Mouse (Mus musculus) hindbrain, embryonic 12.5 days (tissue): ENCODE measurements around the gene Gsx2. TPM values are rescaled to one million over a fixed set of nuclear protein-coding genes. Genes with fewer than 3 reads are reported as not detected.

Experiments used
- ATAC-seq: fragments of 200-750 bp; cut with Nextera tagmentation; 2 replicates; pipeline ENCODE4 v1.8.0; 2017; ENCODE audit warnings: moderate TSS enrichment; ENCODE audit not compliant: low FRiP score
- H3K27ac ChIP-seq: fragments of 300-500 bp; sonication (generic); 2 replicates; pipeline ENCODE4 v1.5.1; 2016; ENCODE audit warnings: mild to moderate bottlenecking
- H3K27me3 ChIP-seq: fragments of 300-500 bp; sonication (generic); 2 replicates; pipeline ENCODE4 v1.6.1; 2016; ENCODE audit warnings: mild to moderate bottlenecking
- H3K36me3 ChIP-seq: fragments of 300-500 bp; sonication (generic); 2 replicates; pipeline ENCODE4 v1.6.1; 2016; ENCODE audit warnings: mild to moderate bottlenecking
- H3K4me1 ChIP-seq: fragments of 300-500 bp; sonication (generic); 2 replicates; pipeline ENCODE4 v1.6.1; 2016
- H3K4me2 ChIP-seq: fragments of 300-500 bp; sonication (generic); replicated peaks from 2 replicates; pipeline ENCODE4 v1.6.1; 2016; ENCODE audit warnings: mild to moderate bottlenecking
- H3K4me3 ChIP-seq: fragments of 300-500 bp; sonication (generic); 2 replicates; pipeline ENCODE4 v1.5.1; 2016; ENCODE audit warnings: mild to moderate bottlenecking
- H3K9ac ChIP-seq: fragments of 300-500 bp; sonication (generic); 2 replicates; pipeline ENCODE4 v1.6.1; 2016; ENCODE audit warnings: mild to moderate bottlenecking, moderate library complexity
- H3K9me3 ChIP-seq: fragments of 300-500 bp; sonication (generic); replicated peaks from 2 replicates; pipeline ENCODE4 v1.6.1; 2016; ENCODE audit warnings: mild to moderate bottlenecking
- WGBS: fragments of 180-500 bp; shearing (Covaris S2); methylation state at CpG from one replicate; pipeline ENCODE4 v1.1.7; 2016; 5-methylcytosine and 5-hydroxymethylcytosine counted together
- polyA plus RNA-seq: library from polyadenylated mRNA; unstranded; fragments of >200 nt; fragmentation: Nextera tagmentation; extraction: Ambion mirVana; gene quantifications from 2 replicates; pipeline ENCODE4 v1.2.1, GENCODE M21; 2016

Gene Gsx2
- polyA plus RNA-seq, 1 experiment from 2014 or later: 6.8 TPM

DNA sequence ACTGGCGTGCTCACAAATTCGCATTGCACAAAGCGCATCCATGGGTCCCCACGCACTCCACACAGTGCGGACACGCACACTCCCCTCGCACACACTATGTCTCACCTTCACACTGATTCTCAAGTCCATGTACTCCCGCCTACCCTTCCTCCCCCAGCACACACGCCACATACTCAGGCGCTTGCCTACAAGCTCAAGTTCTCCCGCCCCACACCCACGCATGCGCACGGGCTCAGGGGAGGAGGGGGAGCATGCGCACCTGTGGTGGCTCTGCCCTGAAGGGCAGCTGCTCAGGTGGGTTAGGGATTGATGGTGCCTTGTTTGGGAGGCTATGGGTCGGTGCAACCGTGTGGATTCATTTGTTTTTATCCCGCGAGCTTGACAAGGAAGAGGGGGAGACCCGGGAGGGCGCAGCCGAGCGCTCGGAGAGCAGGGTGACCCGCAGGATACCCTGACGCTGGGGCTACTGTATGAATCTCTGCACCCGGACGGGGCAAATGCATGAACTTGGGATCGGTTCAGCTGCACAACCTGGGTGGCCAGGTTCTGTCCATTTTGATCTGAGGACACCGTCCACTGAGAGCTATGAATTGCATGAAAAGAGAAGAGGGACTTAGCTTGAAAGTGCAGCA, 8.2 kb upstream of the Gsx2 start:
- peaks cover 80% of the 10 kb centered on the region for H3K27me3 ChIP-seq
- WGBS: 1% methylated on average over 30 of the region's 30 CpGs
- peak; percentile 51 for ATAC-seq

DNA sequence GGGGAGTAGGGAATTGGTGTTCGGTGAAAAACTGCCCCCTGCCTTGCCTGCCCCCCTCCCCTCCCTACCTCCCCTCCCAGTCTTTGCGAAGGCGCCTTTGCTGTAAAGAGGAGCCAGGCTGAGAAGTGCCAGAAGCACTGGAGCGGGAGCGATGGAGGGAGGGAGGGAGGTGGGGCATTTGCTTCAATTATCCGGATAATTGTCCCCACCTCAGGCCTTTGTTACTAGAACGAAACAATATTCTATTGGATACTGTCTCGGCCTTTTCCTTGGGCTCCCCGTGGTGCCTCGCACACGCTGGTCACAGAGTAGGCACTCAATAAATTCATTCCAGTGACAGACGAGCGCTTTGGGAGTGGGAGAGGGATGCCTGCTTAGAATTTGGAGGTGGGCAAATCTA, 5.3 kb upstream of the Gsx2 start:
- H3K4me3 ChIP-seq: no peak overlapping the region
- ATAC-seq: no peak
- H3K4me2 ChIP-seq: peak overlapping the region; percentile 1; the same call in 1 of the 2 replicates

More for the DNA sequence above, 8.2 kb upstream of the Gsx2 start:
- Histone ChIP-seq H3K27ac (no peak overlapping the region), H3K9ac (peak overlapping the region; percentile 37), H3K9me3 (no peaks in the 10 kb centered on the region), H3K4me3 (peak overlapping the region; percentile 41), H3K4me1 (peaks cover 23% of the 10 kb centered on the region), H3K36me3 (no peaks in the 10 kb centered on the region), H3K4me2 (peak overlapping the region; percentile 75)

DNA sequence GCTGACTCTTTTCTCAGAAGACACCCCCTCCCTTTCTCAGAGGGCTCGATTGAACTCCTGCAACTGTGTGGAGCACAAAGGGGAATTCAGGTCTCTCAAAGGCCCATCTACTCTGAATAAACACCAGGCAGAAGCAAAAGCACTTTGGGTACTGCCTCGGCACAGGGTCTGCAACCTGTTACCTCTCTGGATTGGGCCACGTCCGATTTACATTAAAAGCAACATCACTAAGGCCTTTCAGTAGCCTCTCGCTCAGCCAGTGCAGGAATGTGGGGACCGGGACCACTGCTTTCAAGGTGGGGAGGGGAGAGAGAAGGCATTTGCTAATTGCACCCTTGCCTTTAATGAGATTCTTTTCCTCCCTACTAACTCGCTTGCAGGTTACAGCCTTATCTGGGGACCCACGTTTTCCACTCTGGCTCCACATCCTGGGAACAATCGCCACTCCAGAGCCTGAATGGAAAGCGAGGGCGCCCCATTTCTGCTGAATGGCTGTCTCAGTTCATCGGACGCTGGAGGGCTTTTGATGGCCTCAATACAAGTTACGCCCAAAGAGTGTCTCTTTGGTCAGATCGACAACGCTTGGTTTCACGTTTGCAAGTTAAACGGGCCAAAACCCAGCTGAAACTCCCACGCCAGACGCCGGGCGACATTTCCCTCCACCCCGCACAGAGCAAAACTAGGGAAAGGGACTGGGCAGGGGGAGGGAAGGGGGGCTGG, 4.6 kb upstream of the Gsx2 start:
- Histone ChIP-seq H3K4me3 (no peak overlapping the region), H3K27ac (no peak overlapping the region), H3K9me3 (no peaks in the 10 kb centered on the region), H3K9ac (no peak overlapping the region), H3K36me3 (no peaks in the 10 kb centered on the region), H3K27me3 (peaks cover 95% of the 10 kb centered on the region), H3K4me2 (peak overlapping the region; percentile 37), H3K4me1 (peaks cover 31% of the 10 kb centered on the region)
- WGBS: under 1% methylated on average over 23 of the region's 23 CpGs
- ATAC-seq: 0 out of 2 replicates have a peak, but pooled peaks have one; percentile 32

More for the DNA sequence above, 5.3 kb upstream of the Gsx2 start:
- WGBS: 2% methylated on average over 12 of the region's 13 CpGs
- peaks cover 24% of the 10 kb centered on the region for H3K4me1 ChIP-seq
- peaks cover 95% of the 10 kb centered on the region for H3K27me3 ChIP-seq
- no peak overlapping the region for H3K9ac ChIP-seq
- H3K36me3 ChIP-seq: no peaks in the 10 kb centered on the region
- no peak overlapping the region for H3K27ac ChIP-seq
- no peaks in the 10 kb centered on the region for H3K9me3 ChIP-seq

DNA sequence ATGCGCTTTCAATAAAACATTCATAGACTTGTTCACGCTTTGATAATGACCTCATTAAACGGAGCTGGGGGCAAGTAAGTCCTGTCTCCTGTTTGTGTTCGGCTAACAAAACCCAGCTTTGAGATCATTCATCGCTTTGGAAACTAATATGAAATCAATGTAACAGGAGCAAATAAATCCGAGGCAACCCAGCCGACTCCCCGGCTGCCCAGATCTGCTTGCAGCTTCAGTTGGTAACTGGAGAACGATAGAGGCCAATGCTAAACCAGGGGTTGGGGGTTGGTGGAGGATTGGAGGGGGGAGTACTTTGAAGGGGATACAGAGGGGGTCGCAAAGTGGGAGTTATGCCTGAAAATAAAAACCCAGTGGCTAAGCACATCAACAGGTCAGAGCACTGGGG, 3.5 kb upstream of the Gsx2 start:
- whole genome bisulfite sequencing: under 1% methylated on average over 10 of the region's 10 CpGs
- H3K4me1 ChIP-seq: peaks cover 33% of the 10 kb centered on the region
- peaks cover 96% of the 10 kb centered on the region for H3K27me3 ChIP-seq
- H3K9me3 ChIP-seq: no peaks in the 10 kb centered on the region
- H3K4me3 ChIP-seq: no peak overlapping the region
- no peak overlapping the region for H3K9ac ChIP-seq
- no peaks in the 10 kb centered on the region for H3K36me3 ChIP-seq
- no peak overlapping the region for H3K4me2 ChIP-seq
- no peak overlapping the region for H3K27ac ChIP-seq
- ATAC-seq: no peak

DNA sequence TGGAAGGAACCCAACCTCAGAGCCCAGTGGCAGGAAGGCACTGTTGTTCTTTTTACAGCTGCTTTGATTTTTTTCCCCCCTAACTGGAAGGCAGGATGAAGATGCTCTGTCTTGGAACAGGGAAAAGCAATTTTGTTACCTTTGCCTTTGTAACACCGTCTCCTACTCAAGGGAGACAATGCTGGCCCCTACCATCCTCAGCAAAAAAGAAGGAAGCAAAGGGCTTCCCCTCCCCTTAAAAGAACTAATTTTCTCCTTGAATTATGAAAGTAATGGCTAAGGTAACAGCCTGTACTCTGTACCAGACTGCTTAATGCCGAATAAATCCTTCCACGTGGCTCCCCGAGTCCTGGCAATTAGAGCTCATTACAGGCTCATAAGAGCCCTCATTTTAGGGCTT, 2.9 kb upstream of the Gsx2 start:
- no peak for ATAC-seq
- Histone ChIP-seq H3K4me3 (no peak overlapping the region), H3K4me1 (peaks cover 27% of the 10 kb centered on the region), H3K36me3 (no peaks in the 10 kb centered on the region), H3K27me3 (peaks cover 96% of the 10 kb centered on the region), H3K9me3 (no peaks in the 10 kb centered on the region), H3K27ac (no peak overlapping the region), H3K9ac (no peak overlapping the region), H3K4me2 (no peak overlapping the region)
- WGBS: 2% methylated on average over 4 of the region's 4 CpGs

DNA sequence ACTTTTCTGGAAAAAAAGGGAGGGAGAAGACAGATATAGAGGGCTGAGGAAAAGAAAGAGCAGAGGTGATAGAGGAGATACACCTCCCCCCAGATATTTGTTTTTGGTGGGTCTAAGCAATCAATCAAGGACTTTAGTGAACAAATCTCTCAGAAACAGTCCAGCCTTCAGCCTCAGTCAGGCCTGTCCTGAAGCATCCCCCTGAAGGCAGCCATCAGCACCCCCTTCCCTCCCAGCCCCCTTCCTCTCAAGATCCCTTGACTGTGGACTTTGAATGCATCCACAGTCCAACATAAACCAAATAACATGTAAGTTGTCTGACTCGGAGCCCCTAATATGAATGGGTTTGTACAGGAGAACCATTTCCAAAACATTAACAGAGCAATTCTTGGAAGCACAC, 2.2 kb upstream of the Gsx2 start:
- H3K9me3 ChIP-seq: no peaks in the 10 kb centered on the region
- no peak overlapping the region for H3K4me2 ChIP-seq
- no peak overlapping the region for H3K9ac ChIP-seq
- ATAC-seq: no peak
- no peak overlapping the region for H3K4me3 ChIP-seq
- 24% methylated on average over 1 of the region's 1 CpGs for WGBS
- no peak overlapping the region for H3K27ac ChIP-seq
- H3K27me3 ChIP-seq: peaks cover 94% of the 10 kb centered on the region
- peaks cover 25% of the 10 kb centered on the region for H3K4me1 ChIP-seq
- no peaks in the 10 kb centered on the region for H3K36me3 ChIP-seq

DNA sequence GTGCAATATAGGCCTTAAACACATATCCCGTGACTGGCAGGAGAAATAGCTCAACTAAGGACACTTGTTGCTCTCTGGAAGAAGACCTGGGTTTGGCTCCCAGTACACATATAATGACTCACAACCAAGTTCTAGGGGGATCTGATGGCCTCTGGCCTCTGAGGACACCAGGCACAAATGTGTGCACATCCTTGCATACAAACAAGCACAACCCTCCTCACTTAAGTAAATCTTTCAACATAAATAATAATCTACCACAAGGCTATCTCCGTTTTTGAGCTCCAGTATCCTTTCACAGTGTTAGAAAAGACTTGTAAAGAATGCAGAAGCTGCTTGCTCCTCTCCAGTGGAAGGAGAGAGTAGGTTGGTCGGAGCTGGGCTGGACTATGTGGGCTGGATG, 1.7 kb upstream of the Gsx2 start:
- Histone ChIP-seq H3K27me3 (peaks cover 94% of the 10 kb centered on the region), H3K9ac (no peak overlapping the region), H3K4me3 (no peak overlapping the region), H3K9me3 (no peaks in the 10 kb centered on the region), H3K4me1 (peaks cover 25% of the 10 kb centered on the region), H3K4me2 (no peak overlapping the region), H3K36me3 (no peaks in the 10 kb centered on the region), H3K27ac (no peak overlapping the region)
- WGBS: 18% methylated on average over 3 of the region's 3 CpGs
- no peak for ATAC-seq

DNA sequence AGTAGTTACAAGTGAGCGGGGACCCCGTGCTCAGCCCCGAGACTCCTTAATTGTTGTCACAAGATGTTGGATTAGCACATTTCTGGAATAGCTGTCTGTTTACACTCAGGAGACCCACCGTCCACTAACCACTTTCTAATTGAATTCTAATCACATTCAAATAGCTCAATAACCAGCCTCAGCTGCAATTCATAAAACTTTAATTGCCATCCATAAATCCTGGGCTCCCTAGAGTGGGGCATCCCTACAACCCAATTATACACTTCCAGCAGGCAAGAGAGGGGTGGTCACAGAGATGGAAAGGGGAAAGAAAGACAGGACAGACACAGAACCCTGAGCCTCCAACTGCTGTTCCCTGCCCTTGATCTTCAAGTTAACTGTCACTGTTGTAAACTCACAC, 1.3 kb upstream of the Gsx2 start:
- peaks cover 94% of the 10 kb centered on the region for H3K27me3 ChIP-seq
- no peak overlapping the region for H3K4me2 ChIP-seq
- H3K9me3 ChIP-seq: no peaks in the 10 kb centered on the region
- H3K4me3 ChIP-seq: no peak overlapping the region
- peaks cover 25% of the 10 kb centered on the region for H3K4me1 ChIP-seq
- WGBS: 8% methylated on average over 4 of the region's 4 CpGs
- ATAC-seq: peak; percentile 33; the same call in 1 of the 2 replicates
- no peak overlapping the region for H3K9ac ChIP-seq
- H3K36me3 ChIP-seq: no peaks in the 10 kb centered on the region
- H3K27ac ChIP-seq: no peak overlapping the region

DNA sequence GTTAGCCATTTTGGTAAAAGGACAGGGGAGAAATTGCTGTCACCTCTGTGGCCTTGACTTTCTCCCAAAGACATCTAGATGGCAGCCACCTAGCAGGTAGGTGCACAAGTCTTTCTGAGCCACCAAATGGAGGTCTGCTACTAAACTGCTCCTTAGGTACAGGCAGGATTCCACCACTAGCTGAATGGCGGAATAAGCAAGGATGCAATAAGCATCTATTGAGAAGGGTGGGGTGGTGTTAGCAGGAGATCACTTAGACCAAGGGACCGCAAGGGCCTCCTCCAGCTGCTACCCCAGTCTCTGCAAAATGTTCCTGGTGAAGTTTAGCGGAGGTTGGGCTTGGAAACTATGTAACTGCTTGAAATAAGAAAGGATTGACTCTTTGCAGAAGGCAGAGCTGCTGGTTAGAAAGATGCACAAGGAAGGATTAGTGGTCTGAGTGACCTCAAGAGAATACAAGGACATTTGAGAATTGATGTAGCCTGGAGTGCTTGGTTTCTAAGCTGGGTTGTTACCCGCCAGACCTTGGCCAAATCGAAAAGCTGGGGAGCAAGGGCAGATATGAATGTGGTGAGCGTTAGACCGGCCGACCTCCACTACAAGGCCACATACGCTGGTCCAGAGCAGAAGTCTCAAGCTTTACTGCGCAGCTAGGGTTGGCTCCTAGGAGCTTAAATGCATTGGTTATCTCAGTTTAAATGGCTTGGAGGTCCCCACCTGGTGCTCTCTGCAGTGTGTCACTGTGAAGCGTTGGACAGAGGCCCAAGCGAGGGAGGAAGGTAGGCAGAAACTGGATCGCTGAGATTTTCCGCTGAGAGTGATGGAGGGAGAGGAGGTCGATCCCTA, 641 bp upstream of the Gsx2 start:
- WGBS: 6% methylated on average over 15 of the region's 15 CpGs
- no peak for ATAC-seq
- H3K4me1 ChIP-seq: peaks cover 25% of the 10 kb centered on the region

DNA sequence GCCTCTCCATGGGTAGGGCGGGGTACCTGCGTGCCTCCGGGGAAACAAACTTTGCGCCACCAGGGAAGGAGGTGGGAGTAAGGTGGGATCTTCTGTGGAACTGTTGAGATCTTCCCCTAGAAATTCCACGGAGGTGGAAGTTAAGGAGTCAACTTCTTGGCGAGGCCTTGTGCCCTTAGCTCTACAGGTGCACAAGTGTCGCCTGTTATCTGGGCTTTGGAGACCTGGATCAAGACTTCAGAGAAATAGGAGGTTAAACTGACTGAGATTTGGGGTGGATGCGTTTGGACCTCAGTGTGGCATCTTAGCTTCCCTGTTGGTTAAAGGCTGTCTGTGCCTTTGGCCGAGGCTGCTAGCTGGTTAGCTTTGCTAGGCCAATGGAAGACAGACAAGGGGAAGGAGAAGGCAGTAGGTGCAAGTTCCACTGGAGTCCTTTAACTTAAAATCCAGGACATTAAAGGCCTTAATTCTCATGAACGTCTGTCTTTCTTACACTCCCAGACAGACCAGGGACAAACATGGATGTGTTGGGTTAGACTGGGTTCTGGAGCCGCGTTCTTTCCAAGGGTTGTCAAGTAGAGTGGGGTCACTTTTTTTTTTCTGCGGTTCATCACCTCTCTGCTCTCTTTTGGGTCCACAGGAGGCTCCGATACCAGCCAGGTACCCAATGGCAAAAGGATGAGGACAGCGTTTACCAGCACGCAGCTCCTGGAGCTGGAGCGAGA, 1.1 kb downstream of the Gsx2 start:
- 0 out of 2 replicates have a peak overlapping the region, but pooled peaks have one; percentile 18 for H3K9ac ChIP-seq
- WGBS: 2% methylated on average over 17 of the region's 17 CpGs
- peaks cover 97% of the 10 kb centered on the region for H3K27me3 ChIP-seq
- no peak for ATAC-seq
- H3K4me1 ChIP-seq: peaks cover 12% of the 10 kb centered on the region
- H3K27ac ChIP-seq: no peak overlapping the region
- H3K4me3 ChIP-seq: peak overlapping the region; percentile 34
- H3K9me3 ChIP-seq: no peaks in the 10 kb centered on the region
- no peaks in the 10 kb centered on the region for H3K36me3 ChIP-seq
- peak overlapping the region; percentile 47 for H3K4me2 ChIP-seq

More for the DNA sequence above, 641 bp upstream of the Gsx2 start:
- Histone ChIP-seq H3K9ac (0 out of 2 replicates have a peak overlapping the region, but pooled peaks have one; percentile 25), H3K9me3 (no peaks in the 10 kb centered on the region), H3K4me3 (peak overlapping the region; percentile 34), H3K4me2 (peak overlapping the region; percentile 47), H3K27ac (no peak overlapping the region), H3K27me3 (peaks cover 94% of the 10 kb centered on the region), H3K36me3 (no peaks in the 10 kb centered on the region)

DNA sequence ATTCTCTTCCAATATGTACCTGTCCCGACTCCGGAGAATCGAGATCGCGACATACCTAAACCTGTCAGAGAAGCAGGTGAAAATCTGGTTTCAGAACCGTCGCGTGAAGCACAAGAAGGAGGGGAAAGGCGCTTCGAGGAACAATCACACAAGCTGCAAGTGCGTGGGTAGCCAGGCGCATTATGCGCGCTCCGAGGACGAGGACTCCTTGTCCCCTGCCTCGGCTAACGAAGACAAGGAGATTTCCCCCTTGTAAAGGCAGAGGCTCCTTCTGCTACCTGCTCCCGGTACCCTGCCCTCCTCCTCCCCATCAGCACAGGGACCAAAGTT, 1.6 kb downstream of the Gsx2 start:
- Histone ChIP-seq H3K9me3 (no peaks in the 10 kb centered on the region), H3K27ac (no peak overlapping the region), H3K4me1 (peaks cover 12% of the 10 kb centered on the region), H3K4me3 (peak overlapping the region; percentile 34), H3K36me3 (no peaks in the 10 kb centered on the region), H3K4me2 (peak overlapping the region; percentile 47), H3K27me3 (peaks cover 97% of the 10 kb centered on the region), H3K9ac (no peak overlapping the region)
- ATAC-seq: no peak
- under 1% methylated on average over 19 of the region's 19 CpGs for WGBS

DNA sequence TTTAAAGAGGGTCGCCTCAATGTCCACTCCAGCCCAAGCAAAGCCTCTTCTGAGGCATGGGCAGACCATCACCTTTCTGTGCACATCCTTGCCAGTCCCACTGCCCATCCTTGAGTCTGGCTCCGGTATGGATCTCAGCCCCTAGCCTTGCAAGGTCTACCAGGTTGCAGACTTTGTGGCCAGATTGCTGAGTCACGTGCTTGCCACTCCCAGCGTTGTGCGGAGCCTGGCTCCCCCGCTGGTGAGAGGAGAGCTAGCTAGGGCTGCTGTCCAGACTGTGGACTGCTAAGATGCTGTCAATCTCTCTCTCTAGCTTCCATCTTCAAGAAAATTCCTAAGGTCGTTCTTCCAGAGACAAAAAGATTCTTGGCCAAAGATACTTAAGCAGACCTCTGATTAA, 4.2 kb downstream of the Gsx2 start:
- H3K27ac ChIP-seq: no peak overlapping the region
- 3% methylated on average over 7 of the region's 7 CpGs for WGBS
- H3K9me3 ChIP-seq: no peaks in the 10 kb centered on the region
- H3K9ac ChIP-seq: no peak overlapping the region
- H3K4me3 ChIP-seq: no peak overlapping the region
- H3K36me3 ChIP-seq: no peaks in the 10 kb centered on the region
- H3K27me3 ChIP-seq: peaks cover 96% of the 10 kb centered on the region
- no peak overlapping the region for H3K4me2 ChIP-seq
- no peak for ATAC-seq
- H3K4me1 ChIP-seq: peaks cover 28% of the 10 kb centered on the region
